Mouse (Mus musculus): ENCODE data around the gene Phf3.

DNA sequence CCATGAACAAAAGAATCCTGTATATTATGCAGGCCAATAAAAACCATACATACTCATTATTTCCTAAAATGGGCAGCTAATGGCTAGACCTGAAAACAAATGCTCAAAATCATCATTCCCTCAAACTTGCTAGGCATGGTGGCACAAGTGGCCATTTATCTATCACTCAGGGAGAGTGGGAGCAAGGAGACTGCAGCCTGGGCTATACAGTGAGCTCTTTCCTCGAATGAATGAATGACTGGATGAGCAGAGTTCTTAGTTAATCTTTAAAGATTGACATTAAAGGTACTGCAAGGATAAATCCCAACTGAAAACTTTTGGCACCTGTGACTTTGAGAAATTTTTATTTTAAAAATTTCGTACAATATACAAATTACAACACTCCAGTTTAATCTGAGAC is 58.7 kb downstream of the Phf3 start:
- no peak for TF ChIP-seq CTCF (IDR thresholded peaks at IDR 0.05; ENCODE audit: low read depth)
- no peak for TF ChIP-seq EP300 (IDR thresholded peaks at IDR 0.05; ENCODE audit: low read depth)

Data from liver, postnatal 0 days (tissue).